Mouse (Mus musculus) left cerebral cortex, adult 2 months (tissue): ENCODE measurements at regions not wholly inside any gene's neighbourhood (a gene's known extent, or its start where the extent isn't known, plus 50 kb on each side); places are given as distances from the start of the nearest gene placed in this dataset.

ENCODE experiments used
- DNase-seq, 2 experiments: peaks; one replicate each; pipeline ENCODE4 v3.0.0; 2021 to 2022; ENCODE audit warnings: low spot score in 2 of 2, mixed read lengths in 1 of 2; ENCODE audit errors: extremely low spot score in 1 of 2
- H3K27ac ChIP-seq: fragments of 200-600 bp; 2 replicates; pipeline ENCODE4 v1.8.1; 2022
- H3K4me3 ChIP-seq: fragments of 200-600 bp; 2 replicates; pipeline ENCODE4 v1.8.1; 2022
- CTCF ChIP-seq: fragments of 200-600 bp; IDR thresholded peaks from 2 replicates; pipeline ENCODE4 v1.8.1; 2022; ENCODE audit warnings: antibody characterized with exemption, mild to moderate bottlenecking, moderate library complexity
- intact Hi-C: fragments of 180-260 bp; cut with DNase I; formaldehyde crosslinking; loops from one replicate; pipeline ENCODE4 v1.15.1; 2025

DNA sequence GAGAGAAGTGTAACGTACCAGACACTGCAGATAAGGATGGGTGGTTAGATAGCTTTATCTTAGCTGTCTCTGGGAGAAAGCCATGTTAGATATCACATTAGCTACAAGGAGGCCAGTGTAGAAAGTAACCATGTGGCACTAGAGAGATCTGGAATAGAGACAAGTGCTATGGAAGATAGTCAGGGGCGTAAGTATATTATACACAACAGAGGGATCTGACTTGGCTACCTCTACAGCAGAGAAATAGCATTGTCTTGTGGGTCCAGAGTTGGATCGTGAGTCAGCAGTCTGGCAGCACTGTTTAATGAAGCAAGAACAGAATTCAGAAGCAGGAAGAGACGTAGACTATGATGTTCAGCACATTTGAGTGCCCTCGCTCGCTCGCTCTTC, 130.4 kb upstream of the Fmo9 start:
- DNase-seq = no peak
- H3K4me3 ChIP-seq = no peak overlapping the region
- no peak for TF ChIP-seq CTCF
- H3K27ac ChIP-seq = no peak overlapping the region
- intact Hi-C loops = no loop called here

DNA sequence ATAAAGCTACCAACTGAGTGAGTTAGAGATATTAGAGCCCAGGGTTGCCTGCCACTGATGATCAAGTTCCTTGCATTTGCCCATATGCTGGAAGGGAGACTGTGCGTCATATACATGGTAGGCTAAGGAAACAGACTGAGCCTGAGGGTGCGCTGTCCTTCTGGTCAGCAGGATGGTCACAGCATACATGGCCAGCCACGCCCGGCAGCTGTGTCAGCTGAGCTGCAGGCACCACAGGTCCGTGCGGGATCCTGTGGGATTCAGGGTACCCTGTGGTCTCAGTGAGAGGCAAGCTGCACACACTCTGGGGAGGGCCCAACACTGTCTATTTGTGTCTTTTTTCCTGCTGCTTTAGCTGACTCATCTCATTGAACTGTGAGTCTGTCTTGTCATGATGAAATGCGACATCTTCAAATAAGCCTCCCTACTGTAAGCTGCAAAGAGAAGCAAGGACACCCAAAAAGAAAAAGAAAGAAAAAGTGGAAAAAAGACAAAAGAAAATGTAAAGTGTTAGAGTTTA, 131.3 kb upstream of the Fmo9 start:
- Histone ChIP-seq H3K4me3 (no peak overlapping the region), H3K27ac (no peak overlapping the region)
- DNase-seq = no peak
- TF ChIP-seq CTCF = no peak
- intact Hi-C loops = no loop called here

DNA sequence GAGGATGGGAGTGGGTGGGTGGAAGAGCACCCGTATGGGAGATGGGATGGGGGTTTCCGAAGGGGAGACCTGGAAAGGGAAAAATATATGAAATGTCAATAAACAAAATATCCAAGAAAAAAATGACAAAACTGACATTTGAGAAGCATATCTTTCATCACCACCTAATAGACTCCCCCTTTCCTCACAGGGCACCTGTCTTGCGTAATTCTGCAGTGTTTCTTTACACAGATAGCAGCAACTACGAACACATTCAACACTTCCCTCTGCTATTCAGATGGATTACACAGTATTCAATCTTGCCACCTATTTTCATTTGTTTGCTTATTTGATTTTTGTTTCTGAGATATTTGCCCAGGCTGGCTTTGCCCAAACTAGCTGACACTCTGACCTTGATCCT, 136.3 kb upstream of the Fmo9 start:
- H3K27ac ChIP-seq = no peak overlapping the region
- TF ChIP-seq CTCF = no peak
- intact Hi-C loops = no loop called here
- H3K4me3 ChIP-seq = no peak overlapping the region
- DNase-seq = no peak

DNA sequence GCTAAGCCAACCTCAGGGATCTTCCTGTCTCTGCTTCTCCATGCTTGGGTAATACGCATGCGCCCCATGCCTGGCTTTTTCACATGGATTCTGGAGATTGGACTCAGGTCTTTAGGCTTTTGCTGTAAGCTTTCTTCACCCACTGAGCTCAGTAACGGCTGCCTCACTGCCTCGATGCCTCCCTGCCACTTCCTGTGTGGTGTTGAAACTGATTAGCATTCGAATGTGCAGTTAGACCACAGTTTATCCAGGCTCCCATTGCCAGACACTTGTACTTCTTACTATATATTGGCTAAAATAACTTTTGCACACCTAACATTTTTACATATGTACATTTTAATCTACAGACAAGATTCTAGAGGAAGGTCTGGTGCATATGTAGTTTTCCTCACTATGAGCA, 137.0 kb upstream of the Fmo9 start:
- no peak for TF ChIP-seq CTCF
- intact Hi-C loops = no loop called here
- Histone ChIP-seq H3K4me3 (no peak overlapping the region), H3K27ac (no peak overlapping the region)
- no peak for DNase-seq

DNA sequence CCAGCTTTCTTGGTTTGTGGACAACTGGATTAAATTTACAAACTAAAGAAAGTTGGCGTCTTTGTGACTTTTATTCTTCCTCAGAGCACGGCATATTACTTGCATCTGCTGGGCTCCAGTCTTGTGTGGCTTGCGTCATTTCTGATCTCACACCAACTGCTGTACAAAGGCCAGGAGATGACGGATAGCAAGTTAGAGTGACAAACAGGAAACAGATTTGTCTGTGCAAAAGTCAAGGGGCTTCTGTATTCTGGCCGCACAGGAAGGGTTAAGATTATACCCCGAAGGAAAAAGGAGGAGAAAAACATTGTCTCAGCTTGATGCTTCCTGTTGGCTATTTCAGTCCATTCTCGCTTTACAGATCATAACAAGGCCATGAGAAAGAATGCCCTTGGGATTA, 137.8 kb upstream of the Fmo9 start:
- intact Hi-C loops = no loop called here
- DNase-seq = no peak
- TF ChIP-seq CTCF = no peak
- no peak overlapping the region for H3K27ac ChIP-seq
- H3K4me3 ChIP-seq = no peak overlapping the region

DNA sequence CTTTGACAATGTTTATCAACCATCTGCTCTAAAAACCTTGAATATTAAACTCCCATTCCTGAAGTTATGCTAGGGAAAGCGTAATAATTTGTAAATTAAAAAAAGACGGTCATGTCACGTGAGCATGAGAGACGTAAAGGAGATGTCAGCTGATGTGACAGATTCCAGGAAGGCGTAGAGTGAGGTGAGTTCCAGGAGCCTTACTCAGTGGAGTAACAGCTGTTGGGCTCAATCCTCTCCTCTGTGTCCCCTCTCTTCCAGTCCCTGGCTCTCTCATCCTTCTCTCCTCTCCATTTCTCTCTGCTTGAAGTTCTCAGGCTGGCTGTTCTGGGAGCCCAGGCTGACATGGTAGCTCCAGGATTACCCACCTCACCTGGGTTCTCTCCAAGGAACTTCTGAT, 138.4 kb upstream of the Fmo9 start:
- no peak for DNase-seq
- Histone ChIP-seq H3K27ac (no peak overlapping the region), H3K4me3 (no peak overlapping the region)
- TF ChIP-seq CTCF = no peak
- intact Hi-C loops = no loop called here

DNA sequence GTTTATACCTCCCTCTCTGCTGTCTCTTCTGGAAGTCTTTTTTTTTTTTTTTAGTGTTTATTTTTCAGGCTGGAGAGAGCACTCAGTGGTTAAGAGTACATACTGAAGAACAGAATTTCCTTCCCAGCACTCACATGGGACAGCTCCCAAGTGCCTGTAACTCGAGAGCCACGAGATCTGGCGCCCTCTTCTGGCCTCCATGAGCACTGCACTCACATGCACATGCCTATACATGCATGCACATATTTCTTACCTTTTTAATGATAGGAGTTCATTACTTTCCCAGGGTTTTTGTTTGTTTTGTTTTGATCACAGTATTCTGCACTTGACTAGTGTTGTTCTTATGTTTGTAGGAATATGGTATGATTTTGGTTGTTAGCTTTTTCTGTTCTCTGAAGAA, 139.5 kb upstream of the Fmo9 start:
- no peak; the same call in 1 of the 2 replicates for TF ChIP-seq CTCF
- H3K27ac ChIP-seq = no peak overlapping the region
- intact Hi-C loops = no loop called here
- no peak for DNase-seq
- no peak overlapping the region for H3K4me3 ChIP-seq

DNA sequence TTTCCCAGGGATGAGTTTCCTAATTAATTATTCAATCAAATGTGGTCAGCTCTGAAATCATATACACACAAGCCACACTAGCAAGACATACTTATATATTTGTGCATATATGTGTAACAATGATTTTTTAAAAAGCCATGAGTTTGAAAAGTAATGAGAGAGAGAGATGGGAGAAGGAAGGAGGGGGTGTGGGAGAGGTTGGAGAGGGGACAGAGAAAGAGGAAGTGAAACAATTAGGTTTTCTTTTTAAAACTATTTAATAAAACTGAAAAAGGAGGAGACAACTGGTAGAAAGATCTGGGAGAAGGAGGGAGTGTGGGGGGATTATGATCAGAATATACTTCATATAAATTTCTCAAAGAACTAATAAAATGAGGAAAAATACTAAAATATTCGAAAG, 155.7 kb upstream of the Fmo9 start:
- no peak for TF ChIP-seq CTCF
- intact Hi-C loops = no loop called here
- no peak overlapping the region for H3K4me3 ChIP-seq
- H3K27ac ChIP-seq = no peak overlapping the region
- no peak for DNase-seq

DNA sequence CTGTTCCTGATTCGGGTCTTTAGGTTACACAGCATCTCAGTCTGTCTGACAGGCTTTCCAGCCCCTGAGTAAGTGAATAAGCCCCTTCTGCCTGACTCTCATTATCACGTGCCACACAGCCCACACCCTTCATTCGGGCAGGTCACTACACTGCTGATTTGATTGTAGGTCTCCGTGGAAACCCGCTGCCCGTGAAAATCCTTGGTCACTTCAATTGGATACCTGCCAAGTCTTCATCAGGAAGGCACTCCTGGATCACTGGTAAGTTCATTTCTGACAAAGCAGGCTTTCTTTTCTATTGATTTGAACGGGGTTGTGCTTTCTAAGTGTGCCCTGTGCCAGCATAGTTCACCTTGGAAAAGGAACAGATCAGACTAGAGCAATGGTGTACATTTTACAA, 158.2 kb upstream of the Fmo9 start:
- no peak overlapping the region for H3K27ac ChIP-seq
- no peak for DNase-seq
- no peak for TF ChIP-seq CTCF
- no peak overlapping the region for H3K4me3 ChIP-seq
- intact Hi-C loops = no loop called here

DNA sequence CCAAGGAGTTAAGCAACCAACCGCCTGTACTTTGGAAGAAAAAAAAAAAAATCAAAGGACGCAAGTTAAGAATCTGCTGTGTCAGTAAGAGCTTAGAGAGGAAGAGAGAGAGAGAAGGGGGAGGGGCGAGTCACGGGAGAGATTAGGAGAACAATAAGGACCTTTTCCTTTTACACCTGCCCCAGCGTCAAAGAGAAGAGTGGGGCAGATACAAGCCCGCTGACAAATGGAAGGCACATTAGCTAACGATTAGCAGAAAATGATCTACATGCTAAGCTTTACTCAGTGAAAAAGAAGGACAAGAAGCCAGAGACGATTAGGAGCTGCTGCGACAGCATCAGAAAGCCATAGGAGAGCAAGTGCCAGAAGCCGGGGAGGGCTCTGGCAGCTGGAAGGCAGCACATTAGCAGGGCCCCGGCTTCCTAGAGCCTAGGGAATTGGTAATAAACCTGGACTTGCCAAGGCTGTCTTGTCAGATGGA, 157.8 kb upstream of the Fam78b start:
- H3K4me3 ChIP-seq = no peak overlapping the region
- intact Hi-C loops = no loop called here
- no peak for DNase-seq
- H3K27ac ChIP-seq = no peak overlapping the region
- TF ChIP-seq CTCF = no peak

DNA sequence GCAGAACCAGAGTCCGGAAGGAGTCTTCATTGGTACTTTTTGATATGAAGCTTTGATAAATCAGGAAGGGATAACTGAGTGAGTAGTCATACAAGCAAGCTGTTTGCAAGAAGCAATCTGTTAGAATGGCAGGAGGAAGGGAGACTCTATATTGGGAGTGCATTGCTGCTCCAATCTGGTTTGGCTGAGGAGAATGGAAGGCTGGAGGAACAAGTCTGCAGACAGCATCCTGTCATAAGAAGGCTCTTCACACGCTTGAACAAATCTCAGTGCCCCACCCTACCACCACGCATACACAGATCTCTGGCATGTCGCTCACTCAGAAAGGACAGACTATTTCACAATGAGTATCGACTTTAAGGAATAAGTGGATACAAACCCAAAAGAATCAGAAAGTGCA, 154.7 kb upstream of the Fam78b start:
- DNase-seq = no peak
- no peak overlapping the region for H3K27ac ChIP-seq
- H3K4me3 ChIP-seq = no peak overlapping the region
- no peak for TF ChIP-seq CTCF
- intact Hi-C loops = no loop called here

DNA sequence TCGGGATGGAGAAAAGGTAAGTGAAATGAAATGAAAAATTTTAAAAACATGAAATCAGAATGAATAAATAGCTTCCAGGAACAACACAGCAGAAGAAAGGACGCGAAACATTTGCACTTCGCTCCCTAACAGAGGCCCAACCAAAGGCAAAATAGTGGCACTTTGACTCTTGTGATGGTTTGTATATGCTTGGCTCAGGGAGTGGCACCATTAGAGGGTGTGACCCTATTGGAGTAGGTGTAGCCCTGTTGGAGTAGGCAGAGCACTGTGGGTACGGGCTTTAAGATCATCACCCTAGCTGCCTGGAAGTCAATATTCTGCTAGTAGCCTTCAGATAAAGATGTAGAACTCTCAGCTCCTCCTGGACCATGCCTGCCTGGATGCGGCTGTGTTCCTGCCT, 154.0 kb upstream of the Fam78b start:
- Histone ChIP-seq H3K27ac (no peak overlapping the region), H3K4me3 (no peak overlapping the region)
- intact Hi-C loops = no loop called here
- no peak for DNase-seq
- no peak for TF ChIP-seq CTCF

DNA sequence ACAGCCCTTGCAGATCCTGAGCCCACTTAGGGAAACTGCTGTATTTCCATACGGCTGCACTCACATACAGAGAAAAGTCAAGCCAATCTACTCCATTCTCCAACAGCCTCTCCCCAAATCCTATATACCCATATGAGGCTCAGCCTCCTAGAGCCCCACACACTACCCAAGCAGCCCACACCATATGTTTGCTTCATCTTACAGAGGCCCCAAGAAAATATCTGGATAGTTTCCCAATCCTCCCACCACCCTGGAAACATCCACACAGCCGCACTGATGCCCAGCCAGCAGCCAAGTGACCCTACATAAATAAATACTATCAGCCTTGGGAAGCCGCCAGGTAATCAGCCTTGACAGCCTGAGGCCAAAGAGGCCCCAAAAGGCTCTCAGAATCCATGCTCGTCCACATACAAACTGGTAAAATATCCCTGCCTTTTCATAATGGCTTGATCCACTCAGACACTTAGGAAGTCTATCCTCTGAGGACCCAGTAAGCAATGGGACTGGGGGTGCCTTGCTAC, 153.1 kb upstream of the Fam78b start:
- no peak overlapping the region for H3K4me3 ChIP-seq
- H3K27ac ChIP-seq = no peak overlapping the region
- no peak for TF ChIP-seq CTCF
- DNase-seq = no peak
- intact Hi-C loops = no loop called here
